Mouse (Mus musculus) spleen, postnatal 14 days (tissue): ENCODE measurements around the gene Nme4.
"Not testable (repeated sequence)": the region's sequence is repeated elsewhere in the genome, so short reads cannot be mapped to it uniquely, and the experiment has no call there.

ENCODE experiments used
- DNase-seq, 2 experiments: peaks; one replicate each; pipeline ENCODE4 v3.0.0; 2021 to 2022; ENCODE audit warnings: low spot score in 2 of 2

The Nme4 gene

DNA sequence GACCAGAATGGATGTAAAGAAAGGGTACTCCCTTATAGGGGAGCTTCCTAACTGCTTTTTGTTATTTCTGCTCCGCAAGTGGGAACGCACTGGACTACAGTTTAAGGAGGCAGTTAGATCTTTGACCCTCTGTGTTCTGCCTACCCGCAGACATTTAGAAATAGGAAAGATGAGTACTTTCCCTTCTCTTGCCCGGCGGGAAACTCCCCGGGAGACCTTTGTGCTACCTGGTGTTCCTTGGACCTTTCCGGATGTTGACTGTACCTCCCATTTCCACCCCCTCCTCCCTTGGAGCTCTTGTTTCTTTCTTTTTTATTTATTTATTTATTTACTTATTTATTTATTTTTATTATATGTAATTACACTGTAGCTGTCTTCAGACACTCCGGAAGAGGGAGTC, 18.7 kb upstream of the Nme4 start:
- no peak for DNase-seq

GRCm38 (mm10) chr17:26113181-26113948, 18.0 kb upstream of the Nme4 start, which contains the start of gene Tmem8:
Tmem8 (plus strand) TSS chr17:26113299.
- DNase-seq = peak; percentile 61 to 73

DNA sequence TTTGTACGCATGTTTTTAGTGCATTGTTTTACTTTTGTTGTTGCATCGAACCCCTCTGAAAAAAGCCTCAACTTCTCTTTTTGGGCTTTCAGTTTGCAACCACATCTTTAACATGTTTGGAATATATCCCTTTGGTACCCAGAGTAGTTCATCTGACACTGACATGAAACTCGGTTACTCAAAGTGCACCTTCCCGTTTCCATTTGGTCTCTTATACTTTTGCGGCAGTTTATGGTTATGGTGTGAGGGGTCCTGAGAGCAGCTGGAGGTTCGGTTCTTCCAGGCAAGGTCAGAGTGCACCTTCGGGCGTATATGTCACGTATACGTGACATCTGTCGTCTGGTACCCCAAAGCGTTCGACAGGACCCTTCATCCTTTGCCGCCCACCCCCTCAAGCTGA, 17.3 kb upstream of the Nme4 start:
- no peak for DNase-seq

DNA sequence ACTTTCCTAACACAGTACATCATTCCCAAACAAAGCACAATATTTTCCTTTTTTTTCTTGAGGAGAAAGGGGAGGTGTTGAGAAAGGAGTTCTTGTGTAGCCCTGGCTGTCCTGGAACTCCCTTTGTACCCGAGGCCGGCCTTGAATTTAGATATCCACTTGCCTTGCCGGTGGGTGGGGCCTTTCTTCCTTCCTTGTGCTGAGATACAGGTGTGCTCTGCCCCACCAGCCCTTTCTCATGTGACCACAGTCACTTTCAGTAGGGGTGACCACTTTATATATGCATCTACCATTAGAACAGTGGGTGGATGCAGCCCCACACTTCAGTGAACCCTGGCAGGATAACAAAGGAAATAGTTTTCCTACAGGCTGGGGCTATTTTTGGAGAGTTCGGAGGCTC, 16.3 kb upstream of the Nme4 start:
- DNase-seq = no peak

DNA sequence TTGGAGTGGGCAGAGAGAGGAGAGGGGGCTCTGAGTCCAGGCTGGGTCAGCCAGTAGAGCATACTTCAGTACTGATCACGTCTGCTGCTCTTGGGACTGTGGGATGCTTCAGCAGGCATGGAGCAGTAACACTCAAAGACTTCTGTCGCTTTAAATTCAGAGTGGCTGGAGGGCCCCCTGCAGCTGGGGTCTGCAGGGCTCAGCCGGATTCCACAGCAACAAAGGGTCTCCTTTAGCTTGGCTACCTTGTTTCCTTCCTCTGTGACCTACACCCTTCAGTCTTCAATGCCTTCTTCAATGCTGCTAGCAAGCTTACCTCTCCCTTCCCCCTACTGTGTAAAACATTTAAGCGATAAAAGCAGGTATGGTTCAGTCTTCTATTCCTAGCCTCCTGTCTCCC, 15.6 kb upstream of the Nme4 start:
- DNase-seq = no peak

GRCm38 (mm10) chr17:26110156-26110555, 14.8 kb upstream of the Nme4 start:
- DNase-seq = no peak

DNA sequence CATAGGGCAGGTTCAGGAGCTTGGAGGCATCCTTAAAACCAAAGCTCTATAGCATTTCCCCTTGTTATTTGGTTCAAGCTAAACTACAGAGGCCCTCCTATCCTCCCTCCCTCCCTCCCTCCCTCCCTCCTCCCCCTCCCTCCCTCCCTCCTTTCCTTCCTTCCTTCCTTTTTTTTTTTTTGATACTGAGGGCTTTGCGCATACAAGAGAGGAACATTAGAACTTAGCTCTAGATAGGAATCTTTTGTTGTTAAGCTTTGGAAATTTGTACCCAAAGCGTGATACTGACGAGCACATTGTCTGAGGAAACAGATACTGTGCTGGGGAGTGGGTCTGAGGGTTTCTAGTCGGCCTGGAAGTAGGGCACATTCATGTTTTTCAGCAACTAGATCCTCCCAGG, 10.2 kb upstream of the Nme4 start:
- DNase-seq = no peak

DNA sequence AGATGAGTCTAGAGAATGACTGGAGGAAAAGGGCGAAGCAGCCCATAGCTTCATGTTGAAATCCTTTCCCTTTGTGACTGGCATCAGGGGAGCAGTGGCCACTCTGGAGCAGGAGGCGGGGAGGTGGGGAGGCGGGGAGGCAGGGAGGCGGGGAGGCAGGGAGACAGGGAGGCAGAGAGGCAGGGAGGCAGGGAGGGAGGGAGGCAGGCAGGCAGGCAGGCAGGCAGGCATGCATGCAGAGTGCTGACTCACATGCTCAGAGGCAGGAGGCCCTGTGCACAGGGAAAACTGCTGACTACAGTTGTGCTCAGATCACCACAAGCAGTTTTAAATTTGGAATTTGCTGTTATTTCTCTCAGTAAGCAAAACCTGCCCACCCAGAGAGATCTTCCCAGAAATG, 6.1 kb upstream of the Nme4 start:
- no peak for DNase-seq

DNA sequence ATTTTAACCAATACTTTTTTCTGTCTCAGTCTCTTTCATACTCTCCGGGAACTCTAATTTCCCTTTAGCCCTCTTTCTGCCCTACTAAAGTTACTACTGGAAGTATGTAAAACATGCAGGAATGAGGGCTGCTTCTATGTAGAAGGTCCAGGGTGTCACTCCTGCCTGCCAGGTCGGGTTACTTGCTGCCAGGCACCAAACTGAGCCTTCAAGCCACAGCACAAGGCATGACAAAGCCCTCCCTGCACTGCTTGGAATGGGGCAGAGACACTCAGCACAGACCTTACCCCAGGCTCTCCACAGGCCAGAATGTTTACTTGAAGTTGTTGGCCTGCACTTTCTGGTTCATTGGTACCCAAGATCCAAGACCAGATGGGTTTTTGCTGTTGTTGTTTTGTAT, 4.8 kb upstream of the Nme4 start:
- DNase-seq = no peak

- not testable (repeated sequence) for DNase-seq
Observed at GRCm38 (mm10) chr17:26099316-26099715, 3.9 kb upstream of the Nme4 start.

GRCm38 (mm10) chr17:26098461-26098860, 3.1 kb upstream of the Nme4 start:
- DNase-seq = no peak

GRCm38 (mm10) chr17:26094531-26095110, 781 bp downstream of the Nme4 start:
- no peak for DNase-seq

GRCm38 (mm10) chr17:26089905-26090632, 5.3 kb downstream of the Nme4 start, which contains the start of gene Decr2:
Decr2 (minus strand) TSS chr17:26090337.
- peak; percentile 55 to 74 for DNase-seq

- no peak for DNase-seq
Observed at GRCm38 (mm10) chr17:26087059-26087564, 8.3 kb downstream of the Nme4 start.

- DNase-seq = no peak
Observed at GRCm38 (mm10) chr17:26080867-26081266, 14.5 kb downstream of the Nme4 start.

DNA sequence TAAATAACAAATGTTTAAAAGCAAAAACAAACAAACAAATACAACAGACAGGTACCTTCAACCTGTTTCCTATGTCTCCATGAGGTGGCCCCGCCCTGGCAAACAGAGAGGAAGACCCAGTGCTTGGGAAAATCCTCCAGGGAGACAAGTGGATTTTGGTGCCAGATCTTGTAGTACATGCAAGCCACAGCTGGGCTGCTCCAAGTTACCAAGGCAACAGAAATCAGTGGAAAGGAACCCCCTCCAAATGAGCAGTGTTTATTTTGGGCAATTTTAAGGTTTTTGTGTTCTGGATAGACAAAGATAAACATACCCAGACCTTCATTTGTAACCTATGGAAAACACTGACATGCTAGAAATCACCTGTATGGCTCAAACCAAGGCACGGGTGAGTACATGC, 16.6 kb downstream of the Nme4 start:
- DNase-seq = no peak

- no peak for DNase-seq
Observed at GRCm38 (mm10) chr17:26075246-26075645, 20.2 kb downstream of the Nme4 start.

DNA sequence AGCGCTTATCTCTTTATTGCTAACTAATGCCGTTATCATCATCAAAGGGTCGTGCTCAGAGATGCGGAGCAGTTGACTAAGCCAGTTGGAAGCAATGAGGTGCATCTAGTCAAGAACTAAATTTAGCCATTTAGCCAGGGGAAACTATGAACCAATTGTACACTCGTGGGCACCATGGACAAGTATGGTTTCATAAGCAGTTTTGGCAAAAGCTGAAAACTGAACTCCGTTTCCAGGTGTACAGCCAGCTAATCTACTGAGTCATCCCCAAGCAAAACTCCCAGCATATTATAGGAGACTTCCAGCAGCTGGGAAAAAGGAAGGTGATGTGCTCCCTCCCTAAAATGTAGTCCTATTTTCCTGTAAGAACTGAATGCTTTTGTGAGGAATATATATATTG, 25.3 kb downstream of the Nme4 start:
- no peak for DNase-seq

DNA sequence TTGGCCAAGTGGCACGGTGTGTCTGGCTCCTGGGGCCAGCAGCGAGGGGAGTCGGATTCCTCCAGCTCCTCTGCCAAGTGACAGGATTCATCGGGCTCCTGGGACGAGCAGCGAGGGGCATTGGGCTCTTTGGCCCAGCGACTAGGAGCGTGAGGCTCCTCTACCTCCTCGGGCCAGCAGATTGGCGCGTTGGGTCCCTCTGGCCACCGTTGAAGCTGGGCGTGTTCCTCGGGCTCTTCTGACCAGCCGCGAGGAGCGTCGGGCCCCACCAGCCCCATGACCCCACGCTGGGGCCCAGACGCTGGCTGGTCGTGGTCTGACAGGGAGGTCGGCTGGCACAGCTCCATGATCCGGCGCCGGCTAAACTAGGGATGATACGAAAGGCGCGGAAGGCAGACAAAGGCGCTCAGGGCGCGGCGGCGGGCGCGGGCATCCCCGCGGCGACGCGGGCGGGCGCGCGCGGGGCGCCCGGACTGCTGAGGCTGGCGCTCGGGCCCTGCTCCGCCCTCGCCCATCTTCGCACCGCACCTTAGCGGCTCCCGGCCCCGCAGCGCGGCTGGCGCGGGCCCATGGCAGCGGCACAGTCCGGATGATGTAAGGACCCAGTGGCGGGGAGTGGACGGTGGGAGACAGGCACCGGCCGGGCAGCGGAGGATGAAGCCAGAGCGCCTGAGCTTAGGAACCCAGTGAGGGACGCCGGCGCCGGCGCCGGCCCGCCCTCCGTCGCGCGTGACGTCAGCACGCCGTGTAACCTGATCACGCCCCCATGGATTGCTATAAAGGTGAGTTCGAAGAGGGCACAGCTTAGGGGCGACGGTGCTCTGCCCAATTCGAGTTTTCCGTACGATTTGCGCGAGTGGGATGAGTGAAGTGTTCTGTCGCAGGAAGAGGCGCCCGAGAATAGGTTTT, 26.3 kb downstream of the Nme4 start, which contains the start of gene Rab11fip3:
TSS of gene Rab11fip3 (minus strand) at position 725 of the 909 bp plus-strand sequence.
- DNase-seq = peak; percentile 32 to 54

DNA sequence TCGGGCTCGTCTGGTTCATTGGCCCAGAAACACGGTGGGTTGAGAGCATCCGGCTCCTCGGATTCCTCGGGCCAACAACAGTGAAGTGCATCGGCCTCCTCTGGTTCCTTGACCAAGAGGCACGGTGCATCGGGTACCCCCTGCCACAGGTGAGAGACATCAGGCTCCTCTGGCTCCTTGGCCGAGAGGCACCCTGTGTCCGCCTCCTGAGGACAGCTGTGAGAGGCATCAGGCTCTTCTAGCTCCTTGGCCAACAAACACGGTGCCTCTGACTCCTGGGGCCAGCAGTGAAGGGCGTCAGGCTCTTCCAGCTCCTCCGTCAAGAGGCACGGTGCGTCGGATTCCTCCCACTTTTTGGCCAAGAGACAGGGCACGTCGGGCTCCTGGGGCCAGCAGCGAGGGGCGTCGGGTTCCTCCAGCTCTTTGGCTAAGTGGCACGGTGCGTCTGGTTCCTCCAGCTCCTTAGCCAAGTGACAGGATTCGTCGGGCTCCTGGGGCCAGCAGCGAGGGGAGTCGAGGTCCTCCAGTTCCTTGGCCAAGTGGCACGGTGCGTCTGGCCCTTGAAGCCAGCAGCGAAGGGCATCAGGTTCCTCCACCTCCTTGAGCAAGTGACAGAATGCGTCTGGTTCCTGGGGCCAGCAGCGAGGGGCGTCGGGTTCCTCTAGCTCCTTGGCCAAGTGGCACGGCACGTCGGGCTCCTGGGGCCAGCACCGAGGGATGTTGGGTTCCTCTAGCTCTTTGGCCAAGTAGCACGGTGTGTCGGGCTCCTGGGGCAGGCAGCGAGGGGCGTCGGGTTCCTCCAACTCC, 27.2 kb downstream of the Nme4 start:
- DNase-seq = peak in 1 of 2 experiments; percentile 2
